Mouse (Mus musculus) megakaryocyte, embryonic 14.5 days (primary cell): ENCODE results near the gene Sco1.

Experiments
- FLI1 ChIP-seq: IDR thresholded peaks from 2 replicates; pipeline ENCODE4 v1.6.1; 2012; ENCODE audit warnings: low read length, inconsistent platforms, mixed read lengths
- GATA1 ChIP-seq: IDR thresholded peaks from 3 replicates; pipeline ENCODE4 v1.6.1; 2012; ENCODE audit warnings: mixed read lengths, low read length, inconsistent platforms, borderline replicate concordance

- TF ChIP-seq GATA1 (no peak), FLI1 (no peak)
Observed at GRCm38 (mm10) chr11:67011635-67012034, 40.8 kb upstream of the Sco1 start.
